Mouse (Mus musculus) erythroblast, embryonic 14.5 days (primary cell): ENCODE measurements around the gene Ndufs5.

ENCODE experiments used
- GATA1 ChIP-seq: IDR thresholded peaks from 2 replicates; pipeline ENCODE4 v1.6.1; 2012; ENCODE audit warnings: low read length, inconsistent platforms, mixed read lengths
- TAL1 ChIP-seq: IDR thresholded peaks from 3 replicates; pipeline ENCODE4 v1.6.1; 2012; ENCODE audit warnings: low read length, inconsistent platforms, mixed read lengths

DNA sequence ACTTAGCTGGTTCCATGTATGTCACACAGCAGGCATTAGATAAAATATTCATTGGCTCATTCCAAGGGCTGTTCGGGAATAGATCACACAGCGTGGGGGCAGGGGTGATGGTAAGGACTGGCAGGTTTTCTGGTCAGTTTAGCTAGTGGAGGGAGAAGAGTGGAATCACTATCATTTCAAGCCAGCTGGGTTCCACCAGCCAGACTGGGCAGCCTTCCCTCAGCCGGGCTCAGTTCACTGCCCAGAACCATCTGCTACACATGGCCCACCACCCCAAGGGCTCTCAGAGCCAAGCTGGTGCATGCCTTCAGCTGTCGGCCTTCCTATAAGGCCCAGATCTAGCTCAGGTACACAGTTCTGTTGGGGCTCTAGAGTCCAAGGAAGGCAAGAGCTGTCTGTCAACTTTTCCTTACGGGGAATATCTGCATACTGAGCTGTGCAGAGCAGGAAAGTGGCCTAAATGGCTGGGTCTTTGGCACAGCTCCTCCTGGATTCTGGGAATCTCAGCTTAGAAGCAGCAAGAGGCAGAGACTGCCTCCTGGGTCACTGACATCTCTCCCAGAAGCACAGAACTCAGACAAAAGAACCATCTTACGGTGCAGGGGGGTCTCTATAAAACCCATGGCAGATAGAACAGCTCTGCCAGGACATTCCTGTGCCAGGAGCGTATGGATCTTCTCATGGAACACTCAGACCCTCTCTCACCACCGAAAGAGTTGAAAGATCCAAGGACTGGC is 32.3 kb downstream of the Ndufs5 start:
- no peak for TF ChIP-seq GATA1
- TF ChIP-seq TAL1 = no peak
